Mouse (Mus musculus) forebrain, embryonic 13.5 days (tissue): ENCODE measurements around the gene Large2. TPM values are rescaled to one million over a fixed set of nuclear protein-coding genes. Genes with fewer than 3 reads are reported as not detected.

Experiments used
- ATAC-seq: fragments of 200-750 bp; cut with Nextera tagmentation; 2 replicates; pipeline ENCODE4 v1.8.0; 2017
- H3K27ac ChIP-seq: fragments of 300-500 bp; sonication (generic); 2 replicates; pipeline ENCODE4 v1.5.1; 2015; ENCODE audit warnings: inconsistent platforms, mild to moderate bottlenecking, moderate library complexity
- H3K27me3 ChIP-seq: fragments of 300-500 bp; sonication (generic); 2 replicates; pipeline ENCODE4 v1.6.1; 2015; ENCODE audit warnings: mild to moderate bottlenecking, inconsistent platforms
- H3K36me3 ChIP-seq: fragments of 300-500 bp; sonication (generic); 2 replicates; pipeline ENCODE4 v1.6.1; 2015; ENCODE audit warnings: mild to moderate bottlenecking, inconsistent platforms; ENCODE audit not compliant: poor library complexity, severe bottlenecking
- H3K4me1 ChIP-seq: fragments of 300-500 bp; sonication (generic); 2 replicates; pipeline ENCODE4 v1.6.1; 2015; ENCODE audit warnings: inconsistent platforms
- H3K4me2 ChIP-seq: fragments of 300-500 bp; sonication (generic); 2 replicates; pipeline ENCODE4 v1.6.1; 2015; ENCODE audit warnings: inconsistent platforms, mild to moderate bottlenecking, moderate library complexity
- H3K4me3 ChIP-seq: fragments of 300-500 bp; sonication (generic); 2 replicates; pipeline ENCODE4 v1.5.1; 2015; ENCODE audit warnings: mild to moderate bottlenecking, inconsistent platforms
- H3K9ac ChIP-seq: fragments of 300-500 bp; sonication (generic); 2 replicates; pipeline ENCODE4 v1.6.1; 2015; ENCODE audit warnings: mild to moderate bottlenecking, inconsistent platforms
- H3K9me3 ChIP-seq: fragments of 300-500 bp; sonication (generic); replicated peaks from 2 replicates; pipeline ENCODE4 v1.6.1; 2016; ENCODE audit warnings: inconsistent platforms
- whole genome bisulfite sequencing: fragments of 180-500 bp; shearing (Covaris S2); methylation state at CpG from one replicate; pipeline ENCODE4 v1.1.7; 2015; 5-methylcytosine and 5-hydroxymethylcytosine counted together
- polyA plus RNA-seq: library from polyadenylated mRNA; unstranded; fragments of >200 nt; fragmentation: Nextera tagmentation; extraction: Ambion mirVana; gene quantifications from 2 replicates; pipeline ENCODE4 v1.2.1, GENCODE M21; 2015

The Large2 gene
- polyA plus RNA-seq, 1 experiment from 2014 or later = 1.5 TPM

DNA sequence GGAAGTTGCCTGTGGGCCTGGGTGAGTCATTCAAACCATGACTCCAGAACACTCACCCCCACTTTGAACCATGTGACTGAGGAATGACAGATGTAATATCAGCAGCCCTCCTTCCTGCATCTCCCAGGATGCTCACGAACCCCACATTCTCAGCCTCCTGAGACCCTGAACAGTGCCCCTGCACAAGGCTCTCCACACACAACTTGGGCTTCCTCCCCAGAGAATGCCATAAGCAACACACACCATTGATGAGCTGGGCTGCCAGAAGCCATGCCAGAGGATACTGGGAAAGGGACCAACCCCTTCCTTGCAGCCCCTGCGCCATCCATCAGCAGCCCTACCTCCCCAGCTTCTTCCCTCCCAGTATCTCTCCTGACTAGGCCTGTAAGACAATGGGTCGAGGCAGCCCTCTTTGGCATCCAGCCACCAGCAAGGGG lies 13.4 kb upstream of the Large2 start:
- Histone ChIP-seq H3K9ac (peak overlapping the region; percentile 93), H3K4me3 (peak overlapping the region; percentile 87), H3K4me1 (peaks cover 52% of the 10 kb centered on the region), H3K27ac (peak overlapping the region; percentile 88), H3K36me3 (peaks cover 46% of the 10 kb centered on the region), H3K9me3 (no peaks in the 10 kb centered on the region), H3K27me3 (no peaks in the 10 kb centered on the region), H3K4me2 (peak overlapping the region; percentile 71)
- ATAC-seq = no peak
- 36% methylated on average over 3 of the region's 3 CpGs for WGBS

DNA sequence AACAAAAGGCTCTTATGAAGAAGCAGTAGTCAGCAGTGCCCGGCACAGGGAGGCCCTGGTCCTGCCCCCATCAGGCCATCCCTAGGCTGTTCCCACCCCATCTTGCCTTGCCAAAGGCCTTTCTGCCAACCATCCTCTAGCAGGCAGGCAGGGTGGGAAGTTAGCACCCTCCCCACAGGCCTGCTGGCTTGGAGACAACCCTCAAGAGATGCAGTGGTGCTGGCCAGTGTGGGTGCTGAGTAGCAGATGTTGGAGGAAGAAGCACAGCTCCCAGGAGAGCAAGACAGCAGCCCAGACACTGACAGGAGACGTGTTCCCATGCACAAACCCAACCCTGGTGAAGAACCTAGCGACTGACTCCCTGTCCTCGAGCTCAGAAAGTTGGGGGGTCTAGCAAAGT lies 13.0 kb upstream of the Large2 start:
- WGBS = 75% methylated on average over 4 of the region's 4 CpGs
- Histone ChIP-seq H3K27ac (peak overlapping the region; percentile 11; the same call in 1 of the 2 replicates), H3K4me2 (peak overlapping the region; percentile 71), H3K4me1 (peaks cover 48% of the 10 kb centered on the region), H3K27me3 (no peaks in the 10 kb centered on the region), H3K4me3 (peak overlapping the region; percentile 87), H3K9ac (peak overlapping the region; percentile 93), H3K36me3 (peaks cover 51% of the 10 kb centered on the region), H3K9me3 (no peaks in the 10 kb centered on the region)
- ATAC-seq = no peak

GRCm38 (mm10) chr2:92386821-92387570 lies 12.3 kb upstream of the Large2 start:
- peak overlapping the region; percentile 71 for H3K4me2 ChIP-seq
- no peaks in the 10 kb centered on the region for H3K27me3 ChIP-seq
- H3K9me3 ChIP-seq = no peaks in the 10 kb centered on the region
- no peak for ATAC-seq
- peaks cover 41% of the 10 kb centered on the region for H3K4me1 ChIP-seq
- peak overlapping the region; percentile 93; the same call in 1 of the 2 replicates for H3K9ac ChIP-seq
- 0 out of 2 replicates have a peak overlapping the region, but pooled peaks have one; percentile 87 for H3K4me3 ChIP-seq
- H3K36me3 ChIP-seq = peaks cover 57% of the 10 kb centered on the region
- WGBS = 94% methylated on average over 30 of the region's 30 CpGs
- no peak overlapping the region for H3K27ac ChIP-seq

DNA sequence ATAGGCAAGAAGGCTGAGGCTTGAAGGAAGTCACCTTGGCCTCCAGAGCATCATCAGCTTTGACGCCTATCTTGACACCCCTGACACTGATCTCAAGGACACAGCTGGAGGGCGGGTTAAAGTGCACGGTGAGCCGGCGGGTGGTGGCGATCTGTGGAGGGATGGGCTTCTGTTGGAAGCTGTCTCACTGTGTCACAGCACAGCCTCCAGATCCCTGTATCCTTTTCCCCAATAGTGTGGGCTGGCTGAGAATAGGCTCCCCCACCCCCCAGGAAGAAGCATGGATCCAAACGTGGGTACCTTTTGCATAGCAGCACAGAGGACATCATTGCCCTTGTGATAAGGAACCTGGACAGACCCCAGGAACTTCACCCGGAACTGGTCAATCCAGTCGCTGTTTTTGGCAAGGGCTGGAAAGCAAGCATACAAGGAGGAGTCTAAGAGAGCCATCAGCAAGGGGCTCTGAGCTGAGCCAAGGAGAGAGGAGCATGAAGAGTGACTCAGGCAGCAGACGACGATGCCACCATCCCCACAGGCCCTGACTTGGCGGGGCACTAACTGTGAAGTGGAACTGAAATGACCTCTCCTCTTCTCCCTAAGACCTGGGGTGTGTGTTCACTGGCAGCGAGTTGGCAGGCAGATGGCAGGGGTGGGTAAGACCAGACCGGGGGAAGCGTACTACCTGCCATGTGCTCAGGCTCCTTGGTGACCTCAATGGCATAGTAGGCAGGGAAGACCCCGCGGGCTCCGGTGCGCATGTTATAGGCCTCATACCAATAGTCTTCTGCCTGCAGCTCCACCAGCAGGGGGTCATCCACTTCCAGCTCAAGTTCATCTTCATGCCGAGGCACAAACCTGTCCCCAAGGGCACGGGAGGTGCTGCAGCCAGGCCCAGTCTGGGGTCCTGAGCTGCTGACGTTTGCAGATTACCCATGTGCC lies 10.7 kb upstream of the Large2 start:
- Histone ChIP-seq H3K36me3 (peaks cover 73% of the 10 kb centered on the region), H3K4me2 (no peak overlapping the region)

GRCm38 (mm10) chr2:92384101-92384500 lies 9.4 kb upstream of the Large2 start:
- Histone ChIP-seq H3K9ac (no peak overlapping the region), H3K4me1 (peaks cover 16% of the 10 kb centered on the region), H3K9me3 (no peaks in the 10 kb centered on the region), H3K27me3 (no peaks in the 10 kb centered on the region), H3K4me3 (no peak overlapping the region), H3K36me3 (peaks cover 86% of the 10 kb centered on the region), H3K27ac (no peak overlapping the region), H3K4me2 (no peak overlapping the region)
- no peak for ATAC-seq
- 75% methylated on average over 4 of the region's 4 CpGs for WGBS

More for the DNA sequence above, 10.7 kb upstream of the Large2 start:
- Histone ChIP-seq H3K4me1 (peaks cover 25% of the 10 kb centered on the region), H3K27ac (no peak overlapping the region), H3K4me3 (no peak overlapping the region), H3K9ac (no peak overlapping the region), H3K27me3 (no peaks in the 10 kb centered on the region), H3K9me3 (no peaks in the 10 kb centered on the region)
- no peak for ATAC-seq
- 88% methylated on average over 22 of the region's 22 CpGs for WGBS

DNA sequence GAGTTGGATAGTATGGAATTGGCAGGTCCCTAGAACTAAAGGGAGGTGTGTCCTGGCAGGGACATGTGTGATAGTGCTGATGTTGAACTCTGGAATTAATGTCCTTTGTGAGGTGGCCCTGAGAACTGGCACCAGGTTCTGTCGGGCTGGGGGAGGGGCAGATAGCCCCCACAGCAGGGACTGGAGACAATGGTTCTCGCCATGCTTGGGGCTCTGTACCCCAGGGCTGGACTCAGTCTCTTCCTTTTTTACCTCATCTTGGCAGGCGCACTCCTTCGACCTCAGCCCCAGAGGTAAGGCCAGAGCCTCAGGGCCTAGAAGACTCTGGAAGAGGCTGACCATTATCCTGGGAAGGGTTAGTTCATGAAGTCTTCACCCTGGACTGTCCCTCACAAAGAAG lies 8.1 kb upstream of the Large2 start:
- Histone ChIP-seq H3K4me1 (peaks cover 8% of the 10 kb centered on the region), H3K9me3 (no peaks in the 10 kb centered on the region), H3K36me3 (peaks cover 100% of the 10 kb centered on the region), H3K4me3 (no peak overlapping the region), H3K27ac (no peak overlapping the region), H3K27me3 (no peaks in the 10 kb centered on the region), H3K4me2 (no peak overlapping the region), H3K9ac (no peak overlapping the region)
- 90% methylated on average over 4 of the region's 4 CpGs for WGBS
- no peak for ATAC-seq

DNA sequence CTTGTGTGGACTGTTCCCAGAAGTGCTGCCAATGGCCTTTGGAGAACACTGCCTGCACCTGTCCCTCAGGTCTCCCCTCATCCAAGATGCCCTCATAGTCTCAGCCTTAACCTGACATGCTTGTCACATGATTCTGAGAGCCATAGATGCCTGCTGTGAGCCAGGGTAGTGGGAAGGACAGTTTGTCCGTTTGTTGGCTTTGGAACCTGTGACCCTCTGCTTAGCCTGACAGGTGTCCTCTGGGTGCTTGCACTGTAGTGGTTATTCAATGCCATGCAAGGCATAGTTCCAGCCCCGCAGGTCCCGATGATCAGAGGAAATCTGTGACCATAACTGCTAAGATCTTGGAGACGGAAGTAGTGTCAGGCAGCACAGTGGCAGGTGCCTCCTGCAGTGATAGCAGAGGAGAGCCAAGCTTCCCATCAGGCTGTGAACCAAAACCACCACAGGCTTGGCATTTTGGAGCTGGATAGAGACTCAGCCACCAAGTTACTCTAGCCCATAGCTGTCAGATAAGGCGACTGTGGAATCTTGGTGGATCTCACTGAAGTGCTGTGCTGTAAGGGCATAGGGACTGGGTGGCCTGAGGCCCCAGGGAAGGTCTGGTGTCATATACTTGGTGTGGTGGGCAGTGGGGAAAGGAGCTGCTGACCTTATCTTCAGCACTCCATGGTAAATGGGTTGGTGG lies 7.4 kb upstream of the Large2 start, which contains the start of gene 1700029I15Rik:
TSS of gene 1700029I15Rik (plus strand) at position 638 of the 688 bp plus-strand sequence.
- no peaks in the 10 kb centered on the region for H3K27me3 ChIP-seq
- H3K4me3 ChIP-seq = no peak within 1 kb of the TSS
- H3K4me2 ChIP-seq = no peak within 1 kb of the TSS
- H3K4me1 ChIP-seq = 0 out of 2 replicates have a peak, but pooled peaks cover under 1% of the 10 kb centered on the region
- ATAC-seq = no peak
- no peak within 1 kb of the TSS for H3K9ac ChIP-seq
- 88% methylated on average over 5 of the region's 5 CpGs for WGBS
- H3K36me3 ChIP-seq = peaks cover 100% of the 10 kb centered on the region
- no peaks in the 10 kb centered on the region for H3K9me3 ChIP-seq
- H3K27ac ChIP-seq = no peak within 1 kb of the TSS

DNA sequence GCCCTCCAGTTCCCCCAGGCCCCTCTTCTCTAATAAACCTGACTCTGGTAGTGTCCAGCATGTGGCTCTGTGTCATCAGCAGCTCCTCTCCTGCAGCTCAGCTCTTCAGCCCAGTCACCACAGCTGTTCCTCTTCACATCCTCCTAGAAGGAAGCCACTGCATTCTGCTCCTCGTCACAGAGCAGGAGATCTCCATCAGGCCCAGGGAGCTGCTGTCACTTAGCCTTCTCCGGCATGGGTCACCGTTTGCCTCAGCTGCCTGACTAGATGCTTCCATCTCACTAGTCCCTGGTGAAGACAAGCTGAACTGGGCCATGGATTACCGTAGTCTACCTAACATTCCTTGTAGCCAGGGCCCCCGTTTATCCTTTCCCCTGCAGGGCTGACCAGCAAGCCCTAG lies 6.5 kb upstream of the Large2 start:
- peaks cover 4% of the 10 kb centered on the region for H3K4me1 ChIP-seq
- ATAC-seq = no peak
- no peak overlapping the region for H3K27ac ChIP-seq
- 92% methylated on average over 5 of the region's 5 CpGs for WGBS
- no peak overlapping the region for H3K4me3 ChIP-seq
- H3K4me2 ChIP-seq = no peak overlapping the region
- H3K27me3 ChIP-seq = no peaks in the 10 kb centered on the region
- H3K36me3 ChIP-seq = peaks cover 92% of the 10 kb centered on the region
- H3K9me3 ChIP-seq = no peaks in the 10 kb centered on the region
- no peak overlapping the region for H3K9ac ChIP-seq

GRCm38 (mm10) chr2:92380495-92381050 lies 5.9 kb upstream of the Large2 start:
- Histone ChIP-seq H3K36me3 (peaks cover 86% of the 10 kb centered on the region), H3K27me3 (no peaks in the 10 kb centered on the region), H3K9ac (no peak overlapping the region), H3K27ac (no peak overlapping the region), H3K4me2 (no peak overlapping the region), H3K4me3 (no peak overlapping the region), H3K9me3 (no peaks in the 10 kb centered on the region), H3K4me1 (peaks cover 10% of the 10 kb centered on the region)
- 79% methylated on average over 6 of the region's 6 CpGs for WGBS
- no peak for ATAC-seq

DNA sequence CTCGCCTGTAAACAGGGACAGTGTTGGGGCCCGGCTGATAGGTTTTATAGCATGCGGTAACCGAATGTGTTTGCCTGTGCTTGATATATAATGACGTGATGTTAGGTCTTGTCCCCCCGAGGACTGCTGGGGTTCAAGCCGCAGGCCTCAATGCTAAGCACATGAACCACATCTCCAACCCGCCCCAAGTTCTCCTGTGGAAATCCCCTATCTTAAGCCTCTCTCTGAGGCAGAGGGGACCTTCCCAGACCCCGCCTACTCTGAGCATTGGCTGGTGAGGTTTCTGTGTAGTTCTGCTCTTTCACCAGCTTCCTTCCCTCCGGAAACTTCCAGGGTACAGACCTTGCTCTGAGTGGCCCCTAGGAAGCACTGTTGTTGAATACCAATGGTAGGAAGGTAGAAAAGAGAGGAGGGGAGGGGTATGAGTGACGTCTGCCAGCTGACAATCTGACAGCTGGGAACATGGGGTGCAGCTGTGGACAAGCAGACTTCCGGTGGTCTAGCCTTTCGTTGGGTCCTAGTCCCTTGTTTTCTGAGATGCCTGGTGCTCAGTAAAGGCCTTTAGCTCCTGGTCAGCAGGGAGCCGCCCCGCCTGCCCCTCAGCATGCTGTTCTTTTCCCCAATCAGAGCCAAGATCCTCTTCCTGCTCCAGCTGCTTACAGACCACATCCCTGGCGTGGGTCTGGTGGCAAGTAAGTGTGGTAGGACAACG lies 5.3 kb upstream of the Large2 start:
- no peak overlapping the region for H3K4me2 ChIP-seq
- peaks cover 80% of the 10 kb centered on the region for H3K36me3 ChIP-seq
- H3K9me3 ChIP-seq = no peaks in the 10 kb centered on the region
- no peaks in the 10 kb centered on the region for H3K27me3 ChIP-seq
- no peak for ATAC-seq
- H3K9ac ChIP-seq = no peak overlapping the region
- peaks cover 11% of the 10 kb centered on the region for H3K4me1 ChIP-seq
- 79% methylated on average over 17 of the region's 17 CpGs for WGBS
- H3K27ac ChIP-seq = no peak overlapping the region
- no peak overlapping the region for H3K4me3 ChIP-seq

GRCm38 (mm10) chr2:92377320-92377719 lies 2.7 kb upstream of the Large2 start:
- WGBS = 92% methylated on average over 7 of the region's 7 CpGs
- Histone ChIP-seq H3K9me3 (no peaks in the 10 kb centered on the region), H3K27ac (no peak overlapping the region), H3K9ac (no peak overlapping the region), H3K4me3 (no peak overlapping the region), H3K27me3 (no peaks in the 10 kb centered on the region), H3K36me3 (peaks cover 53% of the 10 kb centered on the region), H3K4me2 (no peak overlapping the region), H3K4me1 (peaks cover 31% of the 10 kb centered on the region)
- no peak for ATAC-seq
